Mouse (Mus musculus): ENCODE measurements at regions not wholly inside any gene's neighbourhood (a gene's known extent, or its start where the extent isn't known, plus 50 kb on each side); places are given as distances from the start of the nearest gene placed in this dataset.

DNA sequence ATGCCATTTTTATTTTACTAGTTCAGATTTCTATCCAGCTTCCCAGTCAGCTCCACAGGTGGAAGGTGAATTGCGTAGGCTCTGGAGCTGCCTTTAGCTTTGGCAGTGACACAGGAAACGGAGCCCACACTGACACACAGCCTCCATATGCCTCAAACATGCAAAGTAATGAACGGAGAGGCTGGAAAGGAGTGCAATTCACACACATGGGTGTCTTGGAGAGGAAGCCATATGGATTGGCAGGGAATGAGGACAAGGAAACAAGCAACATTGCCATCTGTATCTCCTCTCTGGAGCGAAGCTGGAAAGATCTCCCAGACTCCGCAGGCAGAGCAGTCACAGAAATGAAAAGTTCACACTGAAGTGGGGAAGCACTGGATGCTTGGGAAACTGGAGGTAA lies 201.6 kb upstream of the 4930452B06Rik start:
- DNase-seq (ENCODE audit: low spot score in 2 of 2) = peak; percentile 64 to 85

DNA sequence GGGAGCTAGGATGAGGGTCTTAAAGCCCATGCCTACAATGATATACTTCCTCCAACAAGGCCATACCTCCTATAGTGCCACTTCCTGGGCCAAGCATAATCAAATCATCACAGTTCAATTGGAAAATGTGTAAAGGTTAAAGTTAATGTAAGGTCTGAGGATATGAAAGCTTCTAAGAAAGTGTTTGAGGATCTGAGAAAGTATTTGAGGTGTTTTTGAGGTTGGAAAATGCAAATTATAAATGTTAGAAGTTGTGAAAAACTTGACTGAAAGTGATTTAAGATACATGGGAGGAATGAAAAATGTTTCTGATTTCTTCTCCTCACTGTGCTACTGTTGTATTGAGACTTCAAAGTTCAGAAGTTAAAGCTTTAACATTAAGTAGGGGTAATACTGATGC lies 185.5 kb upstream of the 4930452B06Rik start:
- no peak for DNase-seq (ENCODE audit: low spot score in 2 of 2)

- DNase-seq (ENCODE audit: low spot score in 2 of 2) = no peak
Measured at GRCm38 (mm10) chr14:8850208-8850607, 184.2 kb upstream of the 4930452B06Rik start.

GRCm38 (mm10) chr14:8833516-8833915 lies 167.5 kb upstream of the 4930452B06Rik start:
- no peak for DNase-seq (ENCODE audit: low spot score in 2 of 2)

DNA sequence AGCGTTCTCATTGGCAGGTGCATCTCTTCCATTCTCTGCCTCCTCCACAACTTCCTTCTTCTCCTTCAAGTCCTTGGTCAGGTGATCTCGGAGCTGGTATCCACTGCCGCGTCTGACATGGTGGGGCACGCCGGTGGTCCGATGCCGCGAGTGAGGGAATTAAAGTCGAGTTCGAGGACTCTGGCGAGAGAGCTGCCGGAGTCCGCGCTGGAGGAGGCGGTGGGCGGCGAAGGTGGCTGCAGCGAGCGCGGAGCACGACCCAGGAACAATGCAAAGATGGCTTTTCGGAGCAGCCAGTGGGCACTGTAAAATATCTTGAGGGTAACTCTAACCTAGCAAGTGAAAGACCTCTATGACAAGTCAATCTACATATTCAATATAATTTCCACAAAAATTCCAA lies 134.2 kb upstream of the 4930452B06Rik start:
- DNase-seq (ENCODE audit: low spot score in 2 of 2) = peak in 1 of 2 experiments; percentile 3

DNA sequence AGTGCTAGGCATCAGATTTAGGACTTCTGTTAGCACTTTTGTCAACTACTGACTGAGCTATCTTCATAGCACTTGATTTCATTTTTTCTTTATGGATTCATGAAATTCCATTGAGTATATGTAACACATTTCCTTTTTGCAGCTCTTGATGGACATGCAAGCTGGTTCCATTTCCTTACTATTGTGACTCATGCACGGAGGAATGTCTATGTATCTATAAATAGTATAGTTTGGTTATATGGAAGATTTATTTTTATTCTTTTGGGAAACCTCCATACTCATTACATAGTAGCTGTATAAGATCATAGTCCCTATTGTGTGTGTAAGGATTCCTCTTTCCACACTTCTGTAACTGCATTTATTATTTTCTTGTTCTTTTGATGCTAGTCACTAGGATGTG lies 123.3 kb upstream of the 4930452B06Rik start:
- no peak for DNase-seq (ENCODE audit: low spot score in 2 of 2)

DNA sequence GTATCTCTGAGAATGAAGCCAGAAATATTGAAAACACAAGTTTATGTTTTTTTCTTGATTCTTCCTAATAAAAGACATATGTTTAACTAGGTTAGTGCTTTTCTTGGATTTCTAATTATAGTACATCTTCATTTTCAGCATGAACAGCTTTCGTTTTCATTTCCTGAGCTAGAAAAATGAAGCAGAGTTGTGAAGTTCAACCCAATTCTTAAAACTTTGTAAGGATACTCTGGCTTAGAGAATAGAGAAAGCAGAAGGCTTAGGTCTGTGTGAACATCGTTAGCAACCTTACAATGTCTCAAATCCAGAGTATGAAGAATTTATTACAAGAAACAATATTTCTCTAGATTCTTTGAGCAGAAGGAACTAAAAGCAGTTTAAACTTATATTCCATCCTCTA lies 94.5 kb upstream of the 4930452B06Rik start:
- no peak for DNase-seq (ENCODE audit: low spot score in 2 of 2)

DNA sequence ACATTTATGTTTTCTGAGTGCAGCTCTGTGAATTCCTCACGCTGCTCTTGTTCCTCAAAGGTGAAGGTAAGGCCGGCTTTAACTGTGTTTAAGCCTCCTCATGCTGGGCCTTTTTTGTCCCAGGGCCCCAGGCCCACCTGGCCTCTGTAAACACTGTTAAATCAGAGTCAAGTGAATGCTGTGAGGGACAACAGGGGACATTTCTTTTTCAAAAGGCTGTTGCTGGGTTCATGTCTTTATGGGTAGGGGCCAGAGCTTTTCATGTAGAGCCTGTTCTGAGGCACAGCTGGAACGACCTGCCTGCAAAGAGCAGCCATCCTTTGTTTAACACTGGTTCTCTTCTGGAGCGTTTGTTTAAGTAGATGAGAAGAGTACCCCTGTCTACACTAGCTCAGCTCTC lies 70.8 kb upstream of the 4930452B06Rik start:
- DNase-seq (ENCODE audit: low spot score in 2 of 2) = no peak

DNA sequence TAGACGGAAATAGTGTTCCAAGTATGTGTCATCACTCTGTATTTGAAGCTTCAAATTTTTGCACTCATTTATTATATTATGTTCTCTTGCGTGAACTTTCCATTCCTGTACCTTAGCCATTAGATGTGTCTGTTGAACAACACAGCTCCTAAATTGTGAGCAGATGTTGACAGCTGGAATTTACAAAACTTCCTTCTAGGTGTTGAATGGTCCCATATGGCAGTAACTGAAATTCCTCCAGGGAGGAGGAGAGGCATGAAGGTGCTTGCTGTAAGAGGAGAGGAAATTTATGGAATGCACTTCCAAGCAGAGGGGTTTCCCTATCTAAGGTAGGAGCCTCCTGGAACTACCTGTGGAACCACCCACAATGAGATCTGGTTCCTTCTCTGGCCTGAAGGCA lies 67.2 kb upstream of the 4930452B06Rik start:
- DNase-seq (ENCODE audit: low spot score in 2 of 2) = no peak

DNA sequence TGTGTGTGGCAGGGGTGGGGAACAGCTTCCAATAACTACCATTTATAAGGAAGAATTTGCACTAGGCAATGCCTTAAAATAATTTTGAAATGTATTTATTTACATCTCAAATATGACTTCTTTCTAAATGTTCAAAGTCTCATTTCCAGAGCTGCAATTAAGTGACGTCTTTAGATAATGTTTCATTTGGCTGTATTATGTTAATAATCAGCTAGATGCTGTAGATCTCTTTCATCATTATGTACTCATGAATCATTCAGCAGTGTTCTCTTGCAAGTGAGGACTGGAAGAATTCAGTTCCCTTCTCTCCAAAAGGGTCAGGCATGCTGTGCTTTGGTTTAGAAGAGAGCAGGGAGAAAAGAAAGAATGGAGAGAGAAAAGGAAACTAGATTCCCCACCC lies 61.3 kb upstream of the 4930452B06Rik start:
- no peak for DNase-seq (ENCODE audit: low spot score in 2 of 2)

Measured in left cerebral cortex, adult 9 months (tissue).